Mouse (Mus musculus) adrenal gland, postnatal 4 days (tissue): ENCODE results near the gene Kif6. TPM values are rescaled to one million over a fixed set of nuclear protein-coding genes. Genes with fewer than 3 reads are reported as not detected.

Source experiments
- DNase-seq, 2 experiments: peaks; one replicate each; pipeline ENCODE4 v3.0.0; 2021 to 2022; ENCODE audit warnings: low spot score in 2 of 2, mixed read lengths in 2 of 2
- long read RNA-seq, 2 experiments: library from polyadenylated mRNA; stranded (forward); transcript quantifications; one replicate each; pipeline ENCODE4 v2.0.0; 2021
- total RNA-seq, 2 experiments: library from RNA; stranded (reverse); gene quantifications; 2 replicates each; pipeline ENCODE4 v1.2.3; 2021

Gene Kif6
- 1 to 10 TPM in 1 of 2 experiments, under 1 TPM in 1; 0.79 to 2.0 TPM for total RNA-seq
- long read RNA-seq, experiment 1, partial matches to known transcripts: 0 of 1 reads
- long read RNA-seq, experiment 1, other reads (novel, unspliced or antisense): 0 of 1 reads
- long read RNA-seq, experiment 2: 0 reads

- peak; percentile 44 to 60 for DNase-seq
Observed at GRCm38 (mm10) chr17:49614577-49615235, at the start of gene Kif6. Kif6 (plus strand) TSS chr17:49615136.

DNA sequence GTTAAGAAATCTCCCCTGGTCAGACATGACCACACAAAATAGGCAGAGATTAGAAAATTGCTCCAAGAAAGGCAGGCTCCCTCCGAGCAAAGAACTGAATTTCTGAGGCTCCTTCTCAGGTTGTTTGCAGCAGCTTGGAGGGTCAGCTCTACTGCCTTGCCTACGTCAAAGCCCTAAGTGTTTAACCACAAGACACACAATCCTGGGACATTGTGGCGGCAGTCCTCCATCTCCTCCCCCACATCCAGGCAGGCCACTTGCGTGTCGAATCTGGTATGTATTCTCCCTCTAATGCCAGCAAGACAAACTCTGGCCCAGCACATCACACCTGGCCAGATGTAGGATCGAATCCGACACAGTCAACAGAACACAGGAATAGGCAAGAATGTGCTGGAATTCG, 46.2 kb upstream of the Kif6 start:
- no peak for DNase-seq

DNA sequence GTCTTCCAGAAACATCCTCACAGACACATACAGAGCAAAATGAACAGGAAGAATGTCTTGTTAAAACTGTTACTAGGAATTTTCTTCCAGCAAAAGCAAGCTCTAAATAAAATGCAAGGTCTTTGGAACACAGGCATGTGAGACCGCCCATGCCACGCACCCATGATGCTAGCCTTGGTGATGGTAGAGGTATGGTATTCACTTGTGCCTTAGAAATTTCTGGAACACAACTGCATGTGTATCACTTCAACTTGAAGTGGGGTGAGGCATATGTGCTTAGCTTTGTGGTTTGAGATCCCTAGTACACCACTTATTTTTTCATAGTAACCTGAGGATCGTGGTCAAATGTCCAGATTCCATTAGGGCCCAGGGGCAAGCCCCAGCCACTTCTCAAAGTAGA, 37.6 kb upstream of the Kif6 start:
- no peak for DNase-seq

- DNase-seq: no peak
Observed at GRCm38 (mm10) chr17:49582471-49582870, 32.5 kb upstream of the Kif6 start.

DNA sequence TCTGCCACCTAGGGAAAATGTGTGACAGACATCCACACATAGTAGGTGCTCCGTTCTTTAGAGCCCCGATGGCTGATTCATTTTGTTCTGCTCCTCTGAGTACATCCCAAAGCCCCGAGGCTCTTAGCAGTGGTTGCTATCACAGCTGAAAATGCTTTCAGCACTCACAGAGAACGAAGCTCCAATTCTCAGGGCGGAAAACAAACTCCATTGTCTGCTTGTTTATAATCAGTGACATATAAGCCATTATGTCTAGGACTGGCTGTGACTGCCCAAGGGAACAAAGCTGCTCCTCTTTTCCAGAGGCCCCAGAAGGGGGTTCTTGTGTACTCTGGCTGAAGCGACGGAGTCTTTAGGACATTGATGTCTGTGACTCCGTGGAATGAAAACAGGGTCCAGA, 24.9 kb upstream of the Kif6 start:
- DNase-seq: no peak

GRCm38 (mm10) chr17:49605397-49605796, 9.5 kb upstream of the Kif6 start:
- no peak for DNase-seq

DNA sequence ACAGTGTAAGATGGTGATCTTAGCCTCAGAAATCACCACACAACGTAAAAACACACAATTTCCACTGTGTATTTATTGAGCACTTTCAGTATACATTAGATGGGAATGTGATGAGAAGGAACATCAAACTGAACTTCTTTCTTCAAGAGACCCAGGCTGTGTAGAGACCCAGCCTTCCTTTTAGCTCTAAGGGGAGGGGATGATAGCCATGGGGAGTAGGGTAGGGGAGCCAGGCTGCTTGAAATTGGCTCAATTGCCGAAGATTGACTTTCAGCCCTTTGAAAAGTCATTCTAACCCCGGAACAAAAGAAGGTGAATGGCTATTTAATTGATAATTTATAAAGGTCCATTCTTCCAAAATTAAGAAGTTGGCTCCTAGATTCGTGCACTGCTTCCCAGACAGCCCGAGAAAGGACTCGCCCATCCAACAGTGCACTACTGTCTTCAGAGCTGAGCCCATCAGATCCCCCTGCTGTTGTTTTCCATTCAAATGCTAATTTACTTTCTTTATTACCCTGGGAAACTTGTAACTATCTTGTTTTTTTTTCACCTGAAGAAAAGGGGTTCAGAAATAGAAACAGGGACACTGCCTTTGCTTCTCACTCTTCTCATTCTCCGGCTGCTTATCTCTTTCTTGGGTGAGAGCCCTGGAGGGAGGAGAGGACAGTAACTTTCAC, 7.4 kb upstream of the Kif6 start:
- no peak for DNase-seq

DNA sequence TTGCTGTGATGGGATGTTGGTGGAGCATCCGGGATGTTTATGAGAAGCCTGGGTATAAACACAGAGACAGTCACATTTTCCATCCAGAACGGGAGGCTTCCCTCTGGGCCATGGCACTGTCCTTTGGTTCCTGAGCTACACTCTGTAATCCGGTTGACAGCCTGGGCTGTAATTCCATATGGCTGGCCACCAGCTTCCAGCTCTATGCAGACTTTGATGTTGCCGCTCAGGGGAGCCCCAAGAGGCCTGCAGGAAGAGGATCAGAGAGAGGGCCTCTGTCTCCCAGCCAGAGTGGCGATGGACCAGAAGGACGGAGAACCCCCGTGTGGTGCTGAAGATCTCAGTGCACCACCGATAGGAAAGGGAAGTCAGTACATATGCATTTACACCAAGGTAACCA, 4.6 kb upstream of the Kif6 start:
- DNase-seq: no peak

GRCm38 (mm10) chr17:49615241-49615651, 310 bp downstream of the Kif6 start:
- no peak for DNase-seq

GRCm38 (mm10) chr17:49624572-49624971, 9.6 kb downstream of the Kif6 start:
- DNase-seq: no peak

DNA sequence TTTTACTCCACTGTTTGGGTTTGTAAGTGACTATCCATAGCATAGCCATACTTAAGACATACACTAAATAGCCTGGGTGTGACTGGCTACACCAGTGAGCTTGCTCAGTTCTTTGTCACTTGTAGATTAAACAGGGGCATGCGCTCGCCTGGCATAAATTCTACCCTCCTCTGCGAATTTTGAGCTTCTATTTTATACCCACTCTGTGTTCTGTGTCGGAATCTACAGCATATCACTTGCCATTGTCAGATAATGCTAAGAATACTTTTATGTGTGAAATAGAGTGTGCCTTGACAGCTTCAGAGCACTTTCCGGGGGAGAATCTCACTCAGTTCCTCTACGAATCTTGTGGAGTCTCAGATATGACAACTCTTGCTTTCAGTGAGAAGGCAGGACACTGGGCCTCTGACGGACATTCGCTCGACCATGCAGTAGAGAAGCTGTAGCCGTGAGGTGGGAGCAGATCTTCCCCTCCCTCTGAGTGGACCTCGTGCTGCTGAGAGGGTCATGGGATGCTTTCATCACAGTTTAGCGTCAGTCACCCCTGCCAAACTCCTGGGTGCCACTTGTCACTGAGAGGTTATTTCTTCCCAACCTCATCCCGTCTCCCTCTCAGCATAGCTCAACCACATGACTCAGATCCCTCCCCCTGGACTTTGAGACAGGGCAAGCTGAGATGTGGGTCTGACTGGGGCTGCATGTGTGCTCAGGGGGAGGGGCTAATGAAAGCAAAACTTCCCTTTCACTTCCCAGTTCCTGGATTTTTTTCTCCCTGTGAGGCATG, 12.3 kb downstream of the Kif6 start:
- DNase-seq: no peak

- no peak for DNase-seq
Observed at GRCm38 (mm10) chr17:49628875-49629274, 13.9 kb downstream of the Kif6 start.

DNA sequence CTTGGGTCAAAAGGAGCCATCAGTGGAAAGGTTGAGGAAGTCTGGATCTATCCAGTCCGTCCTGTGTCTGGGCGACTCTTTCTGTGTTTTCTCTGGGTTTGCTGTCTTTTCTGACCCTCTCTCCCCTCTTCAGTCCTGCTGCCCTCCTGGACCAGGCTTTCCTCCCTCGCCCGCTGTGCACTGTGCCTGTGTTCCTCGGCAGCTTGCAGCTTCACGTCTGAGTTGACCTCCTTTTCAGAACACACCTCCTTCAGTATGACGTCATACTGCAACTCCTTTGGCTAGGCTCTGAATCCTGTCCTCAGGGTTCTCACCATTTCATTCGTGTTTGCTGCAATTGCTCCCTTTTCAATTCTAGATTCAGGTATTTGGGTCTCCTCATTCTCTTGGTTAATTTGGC, 18.1 kb downstream of the Kif6 start:
- DNase-seq: no peak

DNA sequence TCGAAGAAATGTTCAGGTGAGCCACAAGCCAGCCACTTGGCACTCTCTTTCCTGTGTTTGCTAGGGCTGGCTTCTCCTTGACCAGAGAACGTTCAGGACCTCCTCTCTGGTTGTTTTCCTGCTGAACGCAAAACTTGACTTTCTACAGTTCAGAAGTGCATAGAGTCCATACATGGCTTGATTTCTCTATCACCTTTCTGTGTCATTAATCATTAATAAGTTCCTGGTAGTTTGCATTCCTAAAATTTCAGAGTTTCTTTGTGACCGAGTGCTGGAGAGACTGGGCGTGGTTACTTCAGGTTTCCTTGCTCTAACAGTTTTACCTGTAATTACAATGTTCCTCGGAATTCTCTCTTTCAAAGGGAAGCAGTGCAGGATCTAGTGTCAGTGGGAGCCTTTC, 27.0 kb downstream of the Kif6 start:
- no peak for DNase-seq

DNA sequence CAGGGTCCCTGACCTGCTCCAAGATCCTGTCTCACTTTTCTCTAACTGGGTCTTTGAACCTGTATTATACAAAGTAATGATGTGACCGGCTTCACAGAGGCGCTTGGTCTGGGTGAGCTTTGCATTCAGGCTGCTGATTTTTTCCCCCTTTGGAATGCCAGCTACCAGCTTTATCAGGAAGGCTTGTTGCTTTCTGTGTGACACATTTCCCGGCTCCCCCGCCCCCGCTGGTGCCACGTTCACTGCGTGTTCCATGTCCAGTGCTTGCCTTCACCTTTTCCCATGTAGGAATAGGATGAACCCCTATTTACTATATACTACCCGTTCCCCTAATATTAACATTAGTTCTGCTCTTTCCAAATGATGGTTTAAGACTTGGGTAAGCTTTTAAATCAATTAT, 27.4 kb downstream of the Kif6 start:
- DNase-seq: no peak

GRCm38 (mm10) chr17:49642889-49643490, 28.1 kb downstream of the Kif6 start:
- DNase-seq: no peak

DNA sequence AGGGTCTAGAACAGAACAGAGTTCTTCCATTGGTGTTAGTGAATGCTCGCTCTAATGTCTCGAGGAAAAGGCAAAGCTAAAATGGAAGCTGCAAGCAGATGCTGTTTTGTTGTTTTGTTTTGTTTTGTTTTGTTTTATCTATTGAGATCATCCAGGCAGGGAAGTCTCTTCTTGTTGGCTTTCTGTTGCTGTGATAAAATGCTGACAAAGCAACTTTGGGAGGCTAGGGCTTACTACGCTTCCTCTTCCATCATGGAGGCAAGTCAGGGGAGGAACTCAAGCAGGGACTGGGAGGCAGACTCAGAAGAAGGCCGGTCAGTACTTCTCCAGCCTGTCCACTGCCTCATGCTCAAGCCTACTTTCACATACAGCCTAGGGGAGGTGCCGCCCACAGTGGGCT, 31.3 kb downstream of the Kif6 start:
- DNase-seq: no peak

- no peak for DNase-seq
Observed at GRCm38 (mm10) chr17:49648970-49649369, 34.0 kb downstream of the Kif6 start.

GRCm38 (mm10) chr17:49649394-49649793, 34.5 kb downstream of the Kif6 start:
- no peak for DNase-seq

- DNase-seq: no peak
Observed at GRCm38 (mm10) chr17:49650366-49650765, 35.4 kb downstream of the Kif6 start.

GRCm38 (mm10) chr17:49652357-49652756, 37.4 kb downstream of the Kif6 start:
- DNase-seq: no peak

GRCm38 (mm10) chr17:49652800-49653199, 37.9 kb downstream of the Kif6 start:
- no peak for DNase-seq
